Comparison of ENCODE assay signal across 7 mouse cellular contexts in genomic region chr12:86881809-86882278, GRCm38 (mm10). TPM values are rescaled to one million over a fixed set of nuclear protein-coding genes. Genes with fewer than 3 reads are reported as not detected.
A peak's percentile ranks its signal among the peaks of the same experiment; 100 is the strongest.
DNase-seq lines count a peak whose midpoint lies in the region; TF ChIP-seq lines count a peak whose summit lies in the region.

No protein-coding gene starts in this region.

- no peak for DNase-seq in thymus, adult 2 months
- no peak for DNase-seq in thymus, postnatal 0 days (ENCODE audit: low spot score)
- DNase-seq in forebrain, embryonic 10.5 days (ENCODE audit: extremely low spot score, low spot score): peak; percentile 47
- DNase-seq in kidney, postnatal 10 days: peak; percentile 54
- no peak for DNase-seq in retina, postnatal 1 day
- DNase-seq in thymus, postnatal 25 days: no peak

- no peaks in the 10 kb centered on the region for H3K9me3 ChIP-seq in forebrain, embryonic 10.5 days

- H3K79me2 ChIP-seq in myocyte (ENCODE audit: control insufficient read depth, insufficient read depth): peaks cover 60% of the 10 kb centered on the region

- H3ac ChIP-seq in myocyte (ENCODE audit: control insufficient read depth, insufficient read length): peak overlapping the region; percentile 97

- no peak for TF ChIP-seq CTCF in thymus, adult 2 months (IDR thresholded peaks at IDR 0.05; ENCODE audit: borderline replicate concordance, control insufficient read depth, extremely low read depth, insufficient read depth, low read length, poor library complexity)

- WGBS in thymus, adult 2 months: 84% methylated on average over 33 of the region's 33 CpGs
- 9% methylated on average over 33 of the region's 33 CpGs for WGBS in forebrain, embryonic 10.5 days

- H3K4me3 ChIP-seq in thymus, adult 2 months (ENCODE audit: control insufficient read depth, insufficient read depth, low read length): peak overlapping the region; percentile 92
- H3K4me3 ChIP-seq in forebrain, embryonic 10.5 days: peak overlapping the region; percentile 82
- peak overlapping the region; percentile 94 for H3K4me3 ChIP-seq in myocyte

- H3K4me2 ChIP-seq in myocyte (ENCODE audit: low read depth): peak overlapping the region; percentile 95

- TF ChIP-seq POLR2A in thymus, adult 2 months (IDR thresholded peaks at IDR 0.05; ENCODE audit: control insufficient read depth, extremely low read depth, insufficient read depth, low read length, poor library complexity): no peak
- TF ChIP-seq POLR2A in myocyte (IDR thresholded peaks at IDR 0.05; ENCODE audit: insufficient read length, low read depth): peak; percentile 26

- no peaks in the 10 kb centered on the region; the same call in 1 of the 2 replicates for H3K27me3 ChIP-seq in thymus, adult 2 months (ENCODE audit: control insufficient read depth, insufficient read depth, low read length)
- peaks cover 32% of the 10 kb centered on the region for H3K27me3 ChIP-seq in forebrain, embryonic 10.5 days (ENCODE audit: poor library complexity, severe bottlenecking)
- no peaks in the 10 kb centered on the region for H3K27me3 ChIP-seq in myocyte (ENCODE audit: control insufficient read depth, insufficient read depth, insufficient read length)

- H3K36me3 ChIP-seq in thymus, adult 2 months (ENCODE audit: control insufficient read depth, insufficient read depth, low read length): no peaks in the 10 kb centered on the region
- peaks cover 18% of the 10 kb centered on the region for H3K36me3 ChIP-seq in forebrain, embryonic 10.5 days (replicated peaks)
- H3K36me3 ChIP-seq in myocyte (ENCODE audit: control insufficient read depth, insufficient read depth): peaks cover 6% of the 10 kb centered on the region

- peaks cover 29% of the 10 kb centered on the region for H3K4me1 ChIP-seq in thymus, adult 2 months (replicated peaks; ENCODE audit: control insufficient read depth, insufficient read depth, low read length)
- peaks cover 85% of the 10 kb centered on the region for H3K4me1 ChIP-seq in forebrain, embryonic 10.5 days

- no peak overlapping the region for H3K27ac ChIP-seq in thymus, adult 2 months (ENCODE audit: control insufficient read depth, insufficient read depth, low read length)
- H3K27ac ChIP-seq in forebrain, embryonic 10.5 days: peak overlapping the region; percentile 98

TF ChIP-seq in myocyte, 11 proteins besides CTCF, POLR2A, EP300 and RAD21:
- TF ChIP-seq CEBPB (IDR thresholded peaks at IDR 0.05; ENCODE audit: insufficient read depth, poor library complexity, severe bottlenecking) (no peak), USF1 (IDR thresholded peaks at IDR 0.05; ENCODE audit: low read depth) (no peak), MAX (IDR thresholded peaks at IDR 0.05; ENCODE audit: low read depth) (no peak), TCF3 (IDR thresholded peaks at IDR 0.05; ENCODE audit: insufficient read length, low read depth) (no peak), POLR2AphosphoS2 (IDR thresholded peaks at IDR 0.05; ENCODE audit: insufficient read length, low read depth) (peak; percentile 63), MYOG (IDR thresholded peaks at IDR 0.05; ENCODE audit: control insufficient read depth in 1 of 3, insufficient read depth in 1 of 3, insufficient read length in 2 of 3, low read depth in 2 of 3) (peak in 1 of 3 experiments; percentile 3)

RNA-seq across cellular contexts. Expression of gene Irf2bpl, which starts 2.8 kb away (rescaled TPM):
- polyA plus RNA-seq in thymus, adult 2 months (2012; rRNA removed): 38.6 and 46.1 TPM in 2 replicates
- 13.1 and 15.5 TPM in 2 replicates for polyA plus RNA-seq in thymus, postnatal 0 days (2015; fragmentation: Nextera tagmentation; extraction: Ambion mirVana)
- polyA plus RNA-seq in forebrain, embryonic 10.5 days (2016; fragmentation: Nextera tagmentation; extraction: Ambion mirVana): 20.5 and 22.6 TPM in 2 replicates
- 59.1 TPM for polyA plus RNA-seq in myocyte (2012; fragmentation: generic; extraction: Trizol)

Comparison
In these comparisons a context has a peak if more than half of its experiments do, and no peak if none do; other contexts are left out.
1. DNase-seq: peak in forebrain, embryonic 10.5 days (single experiment) and kidney, postnatal 10 days (single experiment); none in thymus, adult 2 months (single experiment), thymus, postnatal 0 days (single experiment), retina, postnatal 1 day (single experiment) and thymus, postnatal 25 days (single experiment).
2. Peak in every context shown above with its lines, with median percentiles within 50 percentile points of each other: H3K4me3 ChIP-seq.